Mouse (Mus musculus) E14TG2a.4 (cell line): ENCODE results near the gene Pcgf1.

Source experiments
- H3K27me3 ChIP-seq: 2 replicates; pipeline ENCODE4 v1.6.1; 2014; ENCODE audit warnings: low read length, control low read depth; ENCODE audit not compliant: insufficient read depth
- H3K36me3 ChIP-seq: 2 replicates; pipeline ENCODE4 v1.6.1; 2014; ENCODE audit warnings: low read length, control low read depth; ENCODE audit not compliant: insufficient read depth
- H3K4me1 ChIP-seq: replicated peaks from 2 replicates; pipeline ENCODE4 v1.6.1; 2014; ENCODE audit warnings: low read depth, low read length, control low read depth
- H3K4me3 ChIP-seq: replicated peaks from 2 replicates; pipeline ENCODE4 v1.5.1; 2014; ENCODE audit warnings: mild to moderate bottlenecking, low read length
- H3K9me3 ChIP-seq: 2 replicates; pipeline ENCODE4 v1.6.1; 2014; ENCODE audit warnings: low read length, control low read depth
- CTCF ChIP-seq: conservative IDR thresholded peaks from 2 replicates; pipeline ENCODE4 v1.5.1; 2014; ENCODE audit warnings: low read length
- NANOG ChIP-seq: IDR thresholded peaks from 2 replicates; pipeline ENCODE4 v1.6.1; 2014; ENCODE audit warnings: borderline replicate concordance, low read length, mixed read lengths
- POU5F1 ChIP-seq: IDR thresholded peaks from 2 replicates; pipeline ENCODE4 v1.6.1; 2014; ENCODE audit warnings: low read length, borderline replicate concordance

The Pcgf1 gene

GRCm38 (mm10) chr6:83084477-83084876 lies 6.8 kb downstream of the Pcgf1 start:
- Histone ChIP-seq H3K4me3 (no peak overlapping the region), H3K9me3 (no peaks in the 10 kb centered on the region), H3K36me3 (peaks cover 32% of the 10 kb centered on the region), H3K4me1 (peaks cover 32% of the 10 kb centered on the region), H3K27me3 (peaks cover 68% of the 10 kb centered on the region)
- TF ChIP-seq NANOG (no peak), CTCF (no peak), POU5F1 (no peak)

DNA sequence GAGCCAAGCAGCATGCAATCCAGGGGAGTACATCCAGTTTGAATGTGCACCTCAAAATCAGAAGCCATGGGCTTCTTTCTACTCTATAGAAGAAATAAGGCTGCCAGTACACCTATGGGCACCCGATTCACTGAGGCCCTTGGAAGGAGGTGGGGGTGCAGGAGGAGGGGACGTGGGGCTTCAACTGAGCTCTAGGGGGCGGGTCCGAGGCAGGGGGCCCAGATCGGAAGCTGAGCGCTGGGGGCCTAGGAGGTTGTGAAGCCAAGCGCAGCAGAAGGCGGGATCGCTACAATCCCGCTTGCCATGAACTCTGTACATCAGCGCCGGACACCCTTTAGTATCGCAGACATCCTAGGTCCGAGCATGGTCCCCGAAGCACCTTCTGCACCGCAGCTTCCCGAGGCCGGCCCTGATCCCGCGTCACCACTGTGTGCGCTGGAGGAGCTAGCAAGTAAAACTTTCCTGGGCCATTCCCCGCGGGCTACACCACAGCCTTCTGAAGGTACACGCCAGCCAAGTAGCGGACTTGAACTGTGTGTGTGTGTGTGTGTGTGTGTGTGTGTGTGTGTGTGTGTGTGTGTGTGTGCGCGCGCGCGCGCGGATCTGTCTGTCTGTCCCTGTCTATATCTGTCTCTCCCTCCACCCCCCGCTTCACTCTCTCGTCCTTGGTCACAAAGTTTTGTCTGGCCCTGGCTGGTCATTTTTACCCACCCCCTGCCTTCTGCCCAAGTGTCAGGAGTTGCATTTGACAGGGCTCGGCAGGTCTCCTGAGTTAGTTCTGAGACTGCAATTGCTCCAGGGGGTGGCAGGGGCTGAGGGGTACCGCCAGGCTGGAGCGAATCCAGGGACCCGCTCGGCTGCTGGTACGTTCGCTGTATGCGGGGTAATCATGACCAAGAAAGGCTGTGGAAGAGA lies 8.7 kb downstream of the Pcgf1 start, which contains the start of gene Lbx2:
TSS of gene Lbx2 (plus strand) at position 247 of the 915 bp plus-strand sequence.
- Histone ChIP-seq H3K9me3 (no peaks in the 10 kb centered on the region), H3K36me3 (peaks cover 13% of the 10 kb centered on the region), H3K4me1 (peaks cover 30% of the 10 kb centered on the region), H3K4me3 (peak within 1 kb of the TSS; percentile 62), H3K27me3 (peaks cover 82% of the 10 kb centered on the region)
- no peak for TF ChIP-seq CTCF
- no peak for TF ChIP-seq NANOG
- no peak for TF ChIP-seq POU5F1

GRCm38 (mm10) chr6:83087205-83087925 lies 9.7 kb downstream of the Pcgf1 start:
- no peak for TF ChIP-seq CTCF
- TF ChIP-seq POU5F1: no peak
- no peak for TF ChIP-seq NANOG
- Histone ChIP-seq H3K36me3 (peaks cover 6% of the 10 kb centered on the region), H3K9me3 (no peaks in the 10 kb centered on the region), H3K4me1 (peaks cover 30% of the 10 kb centered on the region), H3K4me3 (peak overlapping the region; percentile 62), H3K27me3 (peaks cover 89% of the 10 kb centered on the region)

DNA sequence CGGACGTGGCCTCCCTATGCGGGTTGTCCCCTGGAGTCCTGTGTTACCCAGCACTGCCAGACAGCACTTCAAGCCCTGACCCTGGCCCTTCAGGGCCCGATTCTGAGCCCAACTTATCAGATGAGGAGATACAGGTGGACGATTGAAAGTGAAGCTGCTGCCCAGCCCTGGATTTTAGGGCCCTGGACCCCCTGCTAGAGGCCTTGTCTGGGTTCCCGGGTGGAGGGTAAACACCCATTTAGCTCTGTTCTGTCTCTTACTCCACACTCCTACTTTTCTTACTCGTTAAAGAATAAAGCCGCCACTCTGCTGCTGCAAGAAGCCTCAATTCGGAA lies 10.2 kb downstream of the Pcgf1 start:
- Histone ChIP-seq H3K9me3 (no peaks in the 10 kb centered on the region), H3K4me1 (peaks cover 30% of the 10 kb centered on the region), H3K4me3 (peak overlapping the region; percentile 62), H3K36me3 (peaks cover 1% of the 10 kb centered on the region; the same call in 1 of the 2 replicates), H3K27me3 (peaks cover 90% of the 10 kb centered on the region)
- TF ChIP-seq CTCF (no peak), POU5F1 (no peak), NANOG (no peak)

DNA sequence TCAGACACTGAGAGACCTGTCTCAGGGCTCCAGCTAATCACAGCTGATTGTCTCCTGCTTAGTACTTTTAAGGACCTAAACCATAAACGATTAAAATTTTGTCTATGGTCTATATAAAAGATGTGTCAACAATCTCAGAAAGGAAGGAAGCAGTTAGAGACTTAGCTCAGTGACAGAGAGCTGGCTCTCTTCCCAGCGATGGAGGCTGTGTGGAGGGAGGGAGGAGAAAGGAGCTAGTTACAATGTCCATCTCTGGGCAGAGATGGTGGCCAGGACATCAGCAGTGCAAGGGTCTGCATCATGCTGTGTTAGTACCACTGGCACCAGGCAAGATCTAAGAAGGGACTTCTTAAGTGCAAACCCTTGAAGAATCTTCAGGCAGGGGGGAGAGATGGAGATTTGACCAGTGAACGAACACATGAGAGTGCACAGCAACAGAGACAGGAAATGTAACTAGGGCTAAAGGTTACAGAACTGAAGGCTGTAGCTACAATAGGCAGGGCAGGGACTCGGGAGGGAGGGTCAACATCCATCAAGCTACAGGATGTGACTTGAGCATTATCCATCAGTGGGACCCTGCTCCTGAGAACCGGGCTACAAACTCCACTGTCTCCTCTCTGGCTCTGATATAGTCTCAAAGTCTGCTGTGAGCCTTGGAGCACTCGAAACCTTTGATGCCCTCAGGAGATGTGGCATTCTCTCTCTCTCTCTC lies 14.9 kb downstream of the Pcgf1 start:
- peaks cover 64% of the 10 kb centered on the region for H3K27me3 ChIP-seq
- no peak for TF ChIP-seq CTCF
- no peak for TF ChIP-seq POU5F1
- TF ChIP-seq NANOG: no peak
- no peaks in the 10 kb centered on the region for H3K36me3 ChIP-seq
- 0 out of 2 replicates have a peak, but pooled peaks cover 4% of the 10 kb centered on the region for H3K9me3 ChIP-seq
- H3K4me3 ChIP-seq: no peak overlapping the region
- H3K4me1 ChIP-seq: peaks cover 14% of the 10 kb centered on the region

GRCm38 (mm10) chr6:83095968-83096367 lies 18.3 kb downstream of the Pcgf1 start:
- TF ChIP-seq CTCF (no peak), POU5F1 (no peak)
- Histone ChIP-seq H3K4me3 (no peak overlapping the region), H3K36me3 (no peaks in the 10 kb centered on the region), H3K9me3 (0 out of 2 replicates have a peak, but pooled peaks cover 4% of the 10 kb centered on the region), H3K4me1 (peaks cover 5% of the 10 kb centered on the region; the same call in 1 of the 2 replicates), H3K27me3 (peaks cover 53% of the 10 kb centered on the region)

DNA sequence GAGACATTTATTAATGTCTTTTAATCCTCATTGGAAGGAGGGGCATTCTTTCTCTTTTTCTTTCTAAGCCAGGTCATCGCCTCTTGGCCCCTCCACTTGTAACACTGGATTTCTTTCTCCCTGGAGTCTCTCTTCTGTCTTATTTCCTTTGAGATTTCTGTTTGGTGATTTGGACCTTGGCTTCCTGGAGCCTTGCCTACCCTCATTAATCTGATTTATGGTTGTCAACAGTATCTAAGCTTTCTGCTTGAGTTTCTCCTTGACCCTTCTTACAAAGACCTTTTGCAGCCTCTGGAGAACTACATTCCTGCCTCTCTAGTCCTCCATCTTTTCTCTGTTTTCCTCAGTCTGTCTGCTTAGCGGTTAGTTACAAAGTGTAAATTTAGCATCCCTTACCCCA lies 20.7 kb downstream of the Pcgf1 start:
- no peak for TF ChIP-seq CTCF
- TF ChIP-seq POU5F1: no peak
- TF ChIP-seq NANOG: no peak
- H3K4me1 ChIP-seq: peaks cover 23% of the 10 kb centered on the region
- H3K36me3 ChIP-seq: no peaks in the 10 kb centered on the region
- H3K27me3 ChIP-seq: peaks cover 55% of the 10 kb centered on the region
- H3K9me3 ChIP-seq: 0 out of 2 replicates have a peak, but pooled peaks cover 4% of the 10 kb centered on the region
- no peak overlapping the region for H3K4me3 ChIP-seq

GRCm38 (mm10) chr6:83101316-83101687 lies 23.6 kb downstream of the Pcgf1 start, which contains the start of the genes Ccdc142 and Gm42688:
Gene Ccdc142 (plus strand): TSS chr6:83101601.
Gene Gm42688 (plus strand): TSS chr6:83101617.
- Histone ChIP-seq H3K4me3 (peak within 1 kb of the TSS; percentile 94), H3K4me1 (peaks cover 24% of the 10 kb centered on the region), H3K9me3 (no peaks in the 10 kb centered on the region), H3K27me3 (peaks cover 50% of the 10 kb centered on the region), H3K36me3 (peaks cover 3% of the 10 kb centered on the region; the same call in 1 of the 2 replicates)
- TF ChIP-seq NANOG (no peak), CTCF (peak; percentile 12; the same call in 1 of the 2 replicates)
